Mouse (Mus musculus): ENCODE measurements at regions not wholly inside any gene's neighbourhood (a gene's known extent, or its start where the extent isn't known, plus 50 kb on each side); places are given as distances from the start of the nearest gene placed in this dataset.

- peaks cover under 1% of the 10 kb centered on the region; the same call in 1 of the 2 replicates for H3K4me1 ChIP-seq
- no peak overlapping the region for H3K9ac ChIP-seq (replicated peaks)
- ATAC-seq (replicated peaks) = no peak
- H3K27ac ChIP-seq (replicated peaks) = peak overlapping the region; percentile 25; the same call in 1 of the 2 replicates
- no peaks in the 10 kb centered on the region for H3K27me3 ChIP-seq
- H3K9me3 ChIP-seq = no peaks in the 10 kb centered on the region
- no peak overlapping the region for H3K4me2 ChIP-seq (replicated peaks)
- H3K36me3 ChIP-seq = no peaks in the 10 kb centered on the region
- H3K4me3 ChIP-seq = no peak overlapping the region
- WGBS = 77% methylated on average over 5 of the region's 5 CpGs
These were observed 246.6 kb downstream of the Cxcl12 start for GRCm38 (mm10) chr6:117414926-117415325.

- H3K4me1 ChIP-seq = no peaks in the 10 kb centered on the region
- no peak for ATAC-seq (replicated peaks)
- no peak overlapping the region for H3K9ac ChIP-seq (replicated peaks)
- no peaks in the 10 kb centered on the region for H3K36me3 ChIP-seq
- H3K4me2 ChIP-seq (replicated peaks) = no peak overlapping the region
- no peaks in the 10 kb centered on the region for H3K27me3 ChIP-seq
- 79% methylated on average over 6 of the region's 6 CpGs for WGBS
- H3K4me3 ChIP-seq = no peak overlapping the region
- no peaks in the 10 kb centered on the region for H3K9me3 ChIP-seq
- no peak overlapping the region for H3K27ac ChIP-seq (replicated peaks)
These were observed 247.6 kb downstream of the Cxcl12 start for GRCm38 (mm10) chr6:117415901-117416300.

GRCm38 (mm10) chr6:117416461-117416860 lies 248.1 kb downstream of the Cxcl12 start:
- H3K36me3 ChIP-seq = no peaks in the 10 kb centered on the region
- no peak overlapping the region for H3K27ac ChIP-seq (replicated peaks)
- no peaks in the 10 kb centered on the region for H3K4me1 ChIP-seq
- no peak for ATAC-seq (replicated peaks)
- no peak overlapping the region for H3K4me3 ChIP-seq
- no peak overlapping the region for H3K9ac ChIP-seq (replicated peaks)
- H3K9me3 ChIP-seq = no peaks in the 10 kb centered on the region
- H3K4me2 ChIP-seq (replicated peaks) = no peak overlapping the region
- WGBS = 63% methylated on average over 5 of the region's 5 CpGs
- no peaks in the 10 kb centered on the region for H3K27me3 ChIP-seq

- no peak overlapping the region for H3K4me3 ChIP-seq
- H3K9ac ChIP-seq (replicated peaks) = no peak overlapping the region
- no peak overlapping the region for H3K27ac ChIP-seq (replicated peaks)
- H3K9me3 ChIP-seq = no peaks in the 10 kb centered on the region
- WGBS = 80% methylated on average over 10 of the region's 10 CpGs
- H3K36me3 ChIP-seq = no peaks in the 10 kb centered on the region
- no peak overlapping the region for H3K4me2 ChIP-seq (replicated peaks)
- no peaks in the 10 kb centered on the region for H3K4me1 ChIP-seq
- no peak for ATAC-seq (replicated peaks)
- H3K27me3 ChIP-seq = no peaks in the 10 kb centered on the region
These were observed 254.7 kb downstream of the Cxcl12 start for GRCm38 (mm10) chr6:117422846-117423573.

- H3K27me3 ChIP-seq = no peaks in the 10 kb centered on the region
- WGBS = 91% methylated on average over 5 of the region's 5 CpGs
- H3K36me3 ChIP-seq = no peaks in the 10 kb centered on the region
- no peaks in the 10 kb centered on the region for H3K4me1 ChIP-seq
- ATAC-seq (replicated peaks) = no peak
- H3K4me3 ChIP-seq = no peak overlapping the region
- no peaks in the 10 kb centered on the region for H3K9me3 ChIP-seq
- H3K27ac ChIP-seq (replicated peaks) = no peak overlapping the region
- no peak overlapping the region for H3K4me2 ChIP-seq (replicated peaks)
- H3K9ac ChIP-seq (replicated peaks) = no peak overlapping the region
These were observed 258.0 kb downstream of the Cxcl12 start for GRCm38 (mm10) chr6:117426363-117426762.

GRCm38 (mm10) chr6:117427351-117428142 lies 259.2 kb downstream of the Cxcl12 start:
- Histone ChIP-seq H3K27me3 (no peaks in the 10 kb centered on the region), H3K4me2 (replicated peaks) (no peak overlapping the region), H3K4me3 (no peak overlapping the region), H3K36me3 (no peaks in the 10 kb centered on the region), H3K9ac (replicated peaks) (no peak overlapping the region), H3K4me1 (no peaks in the 10 kb centered on the region), H3K9me3 (no peaks in the 10 kb centered on the region), H3K27ac (replicated peaks) (no peak overlapping the region)
- WGBS = 60% methylated on average over 12 of the region's 12 CpGs
- ATAC-seq (replicated peaks) = 0 out of 2 replicates have a peak, but pooled peaks have one; percentile 41

- Histone ChIP-seq H3K36me3 (no peaks in the 10 kb centered on the region), H3K9ac (replicated peaks) (no peak overlapping the region), H3K27me3 (no peaks in the 10 kb centered on the region), H3K9me3 (no peaks in the 10 kb centered on the region), H3K4me1 (no peaks in the 10 kb centered on the region), H3K27ac (replicated peaks) (no peak overlapping the region), H3K4me3 (no peak overlapping the region), H3K4me2 (replicated peaks) (no peak overlapping the region)
- no peak for ATAC-seq (replicated peaks)
- 87% methylated on average over 11 of the region's 11 CpGs for WGBS
These were observed 260.1 kb downstream of the Cxcl12 start for GRCm38 (mm10) chr6:117428441-117428840.

- Histone ChIP-seq H3K27ac (replicated peaks) (no peak overlapping the region), H3K36me3 (no peaks in the 10 kb centered on the region), H3K9ac (replicated peaks) (no peak overlapping the region), H3K27me3 (no peaks in the 10 kb centered on the region), H3K4me3 (no peak overlapping the region), H3K9me3 (no peaks in the 10 kb centered on the region), H3K4me2 (replicated peaks) (no peak overlapping the region), H3K4me1 (no peaks in the 10 kb centered on the region)
- WGBS = 85% methylated on average over 15 of the region's 15 CpGs
- no peak; the same call in 1 of the 2 replicates for ATAC-seq (replicated peaks)
These were observed 262.8 kb downstream of the Cxcl12 start for GRCm38 (mm10) chr6:117430876-117431781.

- no peaks in the 10 kb centered on the region for H3K4me1 ChIP-seq
- no peak overlapping the region for H3K4me2 ChIP-seq (replicated peaks)
- H3K9me3 ChIP-seq = no peaks in the 10 kb centered on the region
- no peaks in the 10 kb centered on the region for H3K36me3 ChIP-seq
- no peak overlapping the region for H3K27ac ChIP-seq (replicated peaks)
- no peak overlapping the region for H3K4me3 ChIP-seq
- H3K27me3 ChIP-seq = no peaks in the 10 kb centered on the region
- H3K9ac ChIP-seq (replicated peaks) = no peak overlapping the region
- no peak for ATAC-seq (replicated peaks)
- 90% methylated on average over 3 of the region's 3 CpGs for WGBS
These were observed 268.5 kb downstream of the Cxcl12 start for GRCm38 (mm10) chr6:117436851-117437250.

- Histone ChIP-seq H3K36me3 (no peaks in the 10 kb centered on the region), H3K9me3 (no peaks in the 10 kb centered on the region), H3K27me3 (no peaks in the 10 kb centered on the region), H3K9ac (replicated peaks) (no peak overlapping the region), H3K4me3 (no peak overlapping the region), H3K4me1 (no peaks in the 10 kb centered on the region), H3K27ac (replicated peaks) (no peak overlapping the region), H3K4me2 (replicated peaks) (no peak overlapping the region)
- no peak for ATAC-seq (replicated peaks)
- WGBS = 51% methylated on average over 10 of the region's 10 CpGs
These were observed 269.2 kb downstream of the Cxcl12 start for GRCm38 (mm10) chr6:117437411-117438101.

- H3K4me1 ChIP-seq = no peaks in the 10 kb centered on the region
- H3K4me2 ChIP-seq (replicated peaks) = no peak overlapping the region
- no peak overlapping the region for H3K27ac ChIP-seq (replicated peaks)
- H3K4me3 ChIP-seq = no peak overlapping the region
- WGBS = 84% methylated on average over 3 of the region's 3 CpGs
- ATAC-seq (replicated peaks) = no peak
- H3K27me3 ChIP-seq = no peaks in the 10 kb centered on the region
- no peaks in the 10 kb centered on the region for H3K36me3 ChIP-seq
- no peak overlapping the region for H3K9ac ChIP-seq (replicated peaks)
- H3K9me3 ChIP-seq = no peaks in the 10 kb centered on the region
These were observed 280.3 kb downstream of the Cxcl12 start for GRCm38 (mm10) chr6:117448652-117449051.

Measured in forebrain, embryonic 15.5 days (tissue).